Mouse (Mus musculus) thymus, adult 2 months (tissue): Measurements from ENCODE around the gene C130032M10Rik.

Experiments
- CTCF ChIP-seq: fragments of 200-500 bp; IDR thresholded peaks from 2 replicates; pipeline ENCODE4 v1.5.1; 2012; ENCODE audit warnings: mild to moderate bottlenecking, control low read depth, low read length, moderate library complexity, borderline replicate concordance; ENCODE audit not compliant: control insufficient read depth, poor library complexity, insufficient read depth; ENCODE audit errors: extremely low read depth
- POLR2A ChIP-seq: fragments of 200-500 bp; IDR thresholded peaks from 2 replicates; pipeline ENCODE4 v1.6.1; 2012; ENCODE audit warnings: mild to moderate bottlenecking, low read length, control low read depth, moderate library complexity; ENCODE audit not compliant: control insufficient read depth, poor library complexity, insufficient read depth; ENCODE audit errors: extremely low read depth

- TF ChIP-seq POLR2A = no peak
- TF ChIP-seq CTCF = no peak
These were observed 7.0 kb downstream of the C130032M10Rik start for GRCm38 (mm10) chr9:114522501-114522900.
